Mouse (Mus musculus): ENCODE measurements around the gene Cdh4.

Gene Cdh4

GRCm38 (mm10) chr2:179598886-179599285 is 156.7 kb downstream of the Cdh4 start:
- no peak for DNase-seq (ENCODE audit: low read depth)

- no peak for DNase-seq (ENCODE audit: low read depth)
These were observed 157.7 kb downstream of the Cdh4 start for GRCm38 (mm10) chr2:179599886-179600285.

- no peak for DNase-seq (ENCODE audit: low read depth)
These were observed 158.1 kb downstream of the Cdh4 start for GRCm38 (mm10) chr2:179600347-179600746.

DNA sequence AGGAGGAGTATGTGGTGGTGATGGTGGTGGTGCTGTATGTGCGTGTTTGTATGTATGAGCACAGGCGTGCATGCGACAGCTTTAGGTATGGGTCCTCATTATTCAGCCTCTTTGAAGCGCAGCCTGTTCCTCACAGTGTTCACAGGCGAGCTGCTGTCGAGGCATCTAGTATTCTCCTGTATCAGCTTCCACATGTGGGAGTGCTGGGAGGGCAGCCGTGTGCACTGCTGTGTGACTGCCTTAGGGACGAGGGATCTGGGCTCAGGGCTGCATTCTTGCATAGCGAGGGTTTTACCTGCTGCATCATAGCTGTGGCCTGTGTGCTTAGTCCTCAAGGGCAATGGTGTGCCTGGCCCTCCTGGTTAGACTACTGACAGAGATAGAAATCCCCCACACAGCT is 158.9 kb downstream of the Cdh4 start:
- no peak for DNase-seq (ENCODE audit: low read depth)

DNA sequence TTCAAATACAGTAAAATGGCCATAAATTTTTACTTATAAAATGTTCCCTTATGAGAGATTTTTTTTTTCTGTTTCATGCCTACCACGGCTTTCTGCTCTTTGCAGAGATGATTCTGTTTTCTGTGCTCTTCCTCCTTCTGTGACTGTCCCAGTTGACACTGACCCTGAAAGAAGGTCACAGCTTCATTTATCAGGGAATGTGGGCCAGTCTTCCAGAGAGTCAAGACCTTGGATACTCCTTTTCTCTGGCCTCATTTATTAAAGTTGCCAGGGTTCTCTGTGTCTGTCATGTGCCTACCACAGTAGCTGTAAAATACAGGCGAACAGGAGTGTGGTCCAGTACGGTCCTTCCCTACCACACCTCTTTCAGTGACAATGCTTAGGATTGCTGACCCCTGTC is 162.5 kb downstream of the Cdh4 start:
- no peak for DNase-seq (ENCODE audit: low read depth)

DNA sequence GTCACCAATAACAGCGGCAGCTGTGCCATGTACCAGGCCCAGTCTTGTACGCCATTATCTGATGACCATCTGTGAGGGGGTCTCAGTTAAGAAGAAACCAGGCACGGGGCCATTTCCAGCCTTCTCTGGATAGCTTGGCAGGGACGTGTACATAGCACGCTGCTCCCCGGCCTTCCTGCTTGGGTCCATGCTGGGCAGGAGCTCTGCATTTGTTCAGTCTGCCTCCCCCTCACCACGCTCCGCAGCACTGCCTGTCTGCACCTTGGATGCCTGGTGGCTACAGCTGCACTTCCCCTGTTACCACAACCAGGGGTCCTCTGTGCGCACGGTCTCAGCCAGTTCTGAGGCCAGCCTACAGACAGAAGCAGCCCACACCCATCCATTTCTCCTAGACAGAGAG is 163.0 kb downstream of the Cdh4 start:
- DNase-seq (ENCODE audit: low read depth) = no peak

- no peak for DNase-seq (ENCODE audit: low read depth)
These were observed 164.1 kb downstream of the Cdh4 start for GRCm38 (mm10) chr2:179606341-179606740.

- peak; percentile 14 for DNase-seq (ENCODE audit: low read depth)
These were observed 173.7 kb downstream of the Cdh4 start for GRCm38 (mm10) chr2:179615906-179616305.

DNA sequence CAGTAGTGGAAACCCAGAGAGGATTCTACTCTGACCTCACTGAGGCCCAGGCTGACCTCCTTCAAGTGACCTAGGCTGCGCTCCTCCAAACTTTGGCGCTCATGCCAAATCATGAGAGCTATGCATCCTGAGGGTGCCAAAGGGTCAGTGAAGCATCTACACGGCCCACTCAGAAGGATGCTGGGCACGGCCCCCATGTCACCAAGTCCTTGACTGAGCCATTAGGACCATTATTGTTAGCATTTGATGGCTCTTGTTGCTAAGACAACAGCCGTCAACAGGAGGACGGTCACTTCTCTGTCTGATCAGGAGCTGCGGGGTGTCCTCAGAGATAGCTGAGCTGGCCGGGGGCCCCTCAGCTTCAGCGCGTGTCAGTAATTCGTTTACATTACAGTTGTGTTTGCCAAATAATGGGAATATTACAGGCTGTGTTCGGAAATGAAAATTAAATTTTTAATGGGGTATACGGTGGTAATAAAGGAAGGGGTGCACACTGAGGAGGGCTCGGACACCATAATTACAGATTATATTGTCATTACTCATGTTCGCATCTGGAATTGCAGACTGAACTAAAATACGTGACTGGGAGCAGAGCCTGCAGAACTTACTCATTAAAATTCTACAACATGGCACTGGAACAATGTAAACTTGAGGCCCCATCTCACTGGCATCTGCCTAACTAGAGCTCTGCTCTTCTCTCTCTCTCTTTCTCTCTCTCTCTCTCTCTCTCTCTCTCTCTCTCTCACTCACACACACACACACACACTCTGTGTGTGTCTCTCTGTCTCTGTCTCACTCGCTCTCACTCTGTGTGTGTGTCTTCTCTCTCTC is 181.6 kb downstream of the Cdh4 start:
- no peak for DNase-seq (ENCODE audit: low read depth)

DNA sequence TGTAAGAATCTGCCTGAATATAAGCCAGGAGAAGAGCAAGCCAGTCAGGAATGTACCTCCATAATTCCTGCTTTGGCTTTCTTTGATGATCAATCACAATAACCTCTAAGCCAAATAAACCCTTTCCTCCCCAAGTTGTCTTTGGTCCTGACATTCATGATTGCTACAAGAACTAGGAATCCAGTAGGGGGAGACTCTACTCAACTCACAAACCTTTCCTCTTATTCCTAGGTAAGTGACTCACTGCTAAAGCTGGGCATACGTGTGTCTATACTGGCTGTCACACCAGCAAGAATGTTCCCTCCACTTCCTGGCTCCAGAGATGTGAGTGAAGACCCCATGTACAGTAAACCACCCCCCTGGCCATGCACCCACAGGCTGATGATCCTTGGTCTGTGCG is 185.3 kb downstream of the Cdh4 start:
- DNase-seq (ENCODE audit: low read depth) = no peak

DNA sequence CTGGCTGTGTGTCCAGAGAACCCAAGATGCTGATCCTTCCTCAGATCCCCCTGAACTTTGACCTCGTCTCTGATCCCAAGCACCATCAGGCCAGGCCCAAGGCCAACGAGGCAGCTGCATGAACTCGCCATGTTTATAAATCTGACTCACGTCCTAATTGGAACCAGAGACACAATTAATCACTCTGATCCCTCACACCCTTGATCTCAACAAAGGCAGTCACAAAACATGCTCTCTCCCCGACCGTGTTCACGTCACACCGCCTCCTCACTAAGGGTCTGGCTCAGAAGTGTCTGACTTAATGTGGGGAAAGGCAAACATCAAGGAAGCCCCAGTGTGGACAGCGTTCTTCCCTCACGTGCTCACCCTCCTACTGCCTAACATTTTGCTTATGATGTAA is 188.5 kb downstream of the Cdh4 start:
- no peak for DNase-seq (ENCODE audit: low read depth)

- no peak for DNase-seq (ENCODE audit: low read depth)
These were observed 198.5 kb downstream of the Cdh4 start for GRCm38 (mm10) chr2:179640576-179641301.

- DNase-seq (ENCODE audit: low read depth) = no peak
These were observed 206.5 kb downstream of the Cdh4 start for GRCm38 (mm10) chr2:179648573-179649263.

- no peak for DNase-seq (ENCODE audit: low read depth)
These were observed 207.1 kb downstream of the Cdh4 start for GRCm38 (mm10) chr2:179649370-179649769.

DNA sequence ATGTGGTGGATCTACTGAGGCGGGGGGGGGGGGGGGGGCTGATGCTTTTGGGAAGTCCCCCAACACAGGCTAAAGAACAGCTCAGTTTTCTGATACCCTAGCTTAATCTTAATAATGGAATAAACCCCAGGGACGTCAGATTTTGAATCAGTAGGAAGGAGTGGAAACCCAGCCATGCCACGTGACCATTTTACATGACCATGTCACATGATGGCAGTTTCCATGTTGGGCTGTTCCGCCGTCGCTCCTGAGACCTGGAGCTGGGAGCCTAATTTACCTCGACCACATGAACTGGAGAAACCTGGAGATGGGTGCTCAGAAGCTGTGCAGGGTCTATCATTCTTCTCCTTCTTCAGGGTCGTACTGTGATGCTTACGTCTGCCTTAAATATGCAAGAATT is 207.9 kb downstream of the Cdh4 start:
- DNase-seq (ENCODE audit: low read depth) = no peak

DNA sequence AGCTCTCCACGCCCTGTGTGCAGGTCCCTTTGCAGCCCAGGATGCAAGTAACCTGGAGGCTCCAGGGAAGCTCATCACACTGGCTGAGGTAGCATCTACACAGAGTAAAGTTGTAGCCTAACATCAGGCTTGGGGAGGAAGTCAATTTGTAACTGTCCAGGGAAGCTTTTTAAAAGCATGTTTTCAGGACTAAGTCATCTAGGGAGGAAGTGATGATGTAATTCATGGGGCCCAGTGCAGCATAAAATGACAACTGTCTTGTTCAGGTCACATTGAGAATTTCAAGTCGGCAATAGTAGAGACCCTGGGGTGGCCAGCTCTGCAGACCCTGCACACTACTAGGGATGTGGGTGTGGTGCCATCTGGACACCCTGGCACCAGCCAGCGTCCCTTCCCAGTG is 213.3 kb downstream of the Cdh4 start:
- no peak for DNase-seq (ENCODE audit: low read depth)

DNA sequence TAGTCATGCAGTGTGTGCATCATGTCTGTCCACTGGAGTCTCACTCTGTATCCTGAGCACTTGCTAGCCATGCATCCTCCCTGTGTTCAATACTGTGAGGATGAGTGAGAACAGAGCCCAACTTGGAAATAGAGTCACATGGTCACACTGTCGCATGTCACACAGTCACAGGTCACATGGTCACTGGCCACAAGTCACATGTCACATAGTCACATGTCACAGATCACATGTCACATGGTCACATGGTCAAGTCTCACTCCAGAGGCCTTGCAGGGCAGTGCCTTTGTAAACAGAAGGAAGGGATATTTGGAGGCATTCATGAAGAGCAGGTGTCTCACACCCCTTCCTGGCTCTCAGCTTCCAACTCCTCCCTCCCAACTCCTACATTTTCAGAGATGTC is 217.0 kb downstream of the Cdh4 start:
- DNase-seq (ENCODE audit: low read depth) = no peak

GRCm38 (mm10) chr2:179661998-179662714 is 219.9 kb downstream of the Cdh4 start:
- DNase-seq (ENCODE audit: low read depth) = no peak

DNA sequence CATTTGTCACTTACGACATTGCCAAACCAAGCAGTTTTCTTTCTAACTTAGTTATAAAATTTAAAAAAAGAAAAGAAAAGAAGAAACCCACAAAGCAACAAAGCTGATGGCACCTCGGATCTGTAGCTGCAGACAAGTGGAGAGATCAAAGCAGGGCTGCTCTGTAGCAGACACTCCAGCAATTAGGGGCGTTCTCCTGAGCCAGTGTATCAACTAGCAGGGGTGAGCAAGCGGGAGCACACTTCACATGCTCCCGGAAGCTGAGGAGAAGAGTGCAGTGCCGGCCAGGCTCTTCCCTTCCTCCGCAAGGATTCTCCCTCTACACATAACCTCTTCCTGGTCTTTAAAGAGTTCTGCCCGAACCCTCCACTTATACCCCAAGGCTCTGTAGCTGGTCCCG is 220.5 kb downstream of the Cdh4 start:
- DNase-seq (ENCODE audit: low read depth) = no peak

DNA sequence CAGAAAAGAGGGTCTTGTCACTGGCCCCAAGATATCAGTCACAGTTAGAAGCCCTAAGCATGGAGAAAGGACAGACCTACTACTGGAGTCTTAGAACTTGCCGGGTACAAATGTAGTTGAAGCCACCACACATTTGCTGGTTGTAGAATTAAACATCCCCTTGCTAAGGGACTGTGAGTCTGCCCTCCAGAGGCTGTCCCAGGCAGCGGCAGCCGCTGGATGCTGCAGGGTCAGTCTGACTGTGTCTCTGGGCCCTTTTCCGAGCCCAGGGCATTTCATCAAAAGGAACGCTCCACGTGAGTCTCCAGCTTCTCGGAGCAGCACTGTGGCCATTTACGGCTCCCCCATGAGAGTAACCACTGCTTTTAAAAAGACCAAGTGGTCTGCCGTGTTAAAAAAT is 221.4 kb downstream of the Cdh4 start:
- DNase-seq (ENCODE audit: low read depth) = no peak

DNA sequence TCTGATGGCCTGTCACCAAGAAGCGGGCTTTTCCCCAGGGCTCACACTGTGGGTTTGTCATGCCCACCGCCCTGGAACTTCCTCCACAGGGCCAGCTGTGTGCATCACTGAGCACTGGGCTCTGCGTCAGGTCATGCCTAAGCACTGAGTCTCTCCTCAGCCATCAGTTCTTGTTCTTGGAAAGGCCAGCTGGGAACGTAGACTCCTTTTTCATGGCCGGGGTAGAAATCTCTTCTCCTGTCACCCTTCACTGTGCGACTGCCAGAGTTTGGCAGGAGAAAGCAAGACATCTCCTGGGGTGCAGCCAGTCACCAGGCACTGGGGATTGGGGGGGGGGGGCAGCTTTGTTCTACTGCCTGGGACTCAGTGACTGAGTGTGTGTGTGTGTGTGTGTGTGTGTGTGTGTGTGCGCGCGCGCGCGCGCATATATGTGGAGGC is 222.0 kb downstream of the Cdh4 start:
- no peak for DNase-seq (ENCODE audit: low read depth)

DNA sequence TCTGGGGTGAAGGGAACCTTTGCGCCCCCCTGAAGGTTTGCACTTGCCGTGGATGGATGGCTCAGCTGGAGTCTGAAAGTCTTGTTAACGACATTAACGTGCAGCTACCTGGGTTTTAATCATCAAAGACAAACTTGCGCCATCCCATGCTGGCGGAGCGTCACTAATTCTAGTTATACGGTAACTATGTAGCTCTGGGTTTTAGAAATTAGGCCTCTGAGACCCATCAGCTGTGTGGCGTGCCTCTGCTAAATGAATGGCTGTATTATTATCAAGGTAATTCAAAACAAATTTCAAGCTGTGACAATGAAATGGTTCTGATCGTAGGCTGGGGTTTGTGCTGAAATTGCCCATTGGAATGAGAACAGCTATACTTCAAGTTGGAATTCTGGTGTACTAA is 228.5 kb downstream of the Cdh4 start:
- no peak for DNase-seq (ENCODE audit: low read depth)

All from c-Kit-positive CD71-negative TER-119-negative erythroid progenitor cells, embryonic 14.5 days (primary cell).